Mouse (Mus musculus): ENCODE results near the gene Larp4b.

DNA sequence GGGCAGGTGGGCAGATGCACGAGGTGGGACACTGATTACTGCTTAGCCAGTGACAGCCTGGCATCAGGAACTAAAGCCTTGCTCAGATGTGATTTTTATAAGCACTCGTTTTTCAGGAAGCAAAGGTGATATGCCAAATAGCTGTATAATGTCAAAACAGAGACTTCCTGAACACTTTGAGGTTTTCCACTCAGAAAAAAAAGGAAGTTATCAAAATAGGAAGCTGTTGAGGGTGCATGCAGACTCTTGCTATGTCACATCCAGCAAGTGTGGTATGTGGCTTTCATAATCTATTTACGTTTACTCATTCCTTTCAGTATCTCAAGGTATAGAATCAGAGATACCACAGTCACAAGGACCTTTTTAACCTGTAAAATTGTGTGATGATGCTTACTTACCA is 79.7 kb downstream of the Larp4b start:
- TF ChIP-seq POLR2A (IDR thresholded peaks at IDR 0.05; ENCODE audit: low read depth, low read length) (no peak), CTCF (conservative IDR thresholded peaks at IDR 0.05; ENCODE audit: insufficient read depth, insufficient read length, low read depth, low read length) (no peak)

Measured in kidney, adult 2 months (tissue).